19 mouse cellular contexts compared by ENCODE assay signal in genomic region chr7:83432843-83433242, GRCm38 (mm10).
A peak's percentile ranks its signal among the peaks of the same experiment; 100 is the strongest.
DNase-seq lines count a peak whose midpoint lies in the region; ATAC-seq and TF ChIP-seq lines count a peak whose summit lies in the region.
"Had no signal": no experiment of that assay in that cellular context is flagged by ENCODE, and none has a peak within 500 bp of the region (broad histone marks: within the 10 kb centered on the region; RNA-seq: fewer than 3 reads in every experiment).

No protein-coding gene starts in this region.

- H3K27ac ChIP-seq in kidney, adult 2 months (ENCODE audit: insufficient read depth, low read depth, low read length) = no peak overlapping the region
- no peak overlapping the region for H3K27ac ChIP-seq in kidney, postnatal 0 days
- no peak overlapping the region for H3K27ac ChIP-seq in lung, postnatal 0 days (ENCODE audit: low read length)
- H3K27ac ChIP-seq: embryonic facial prominence, embryonic 15.5 days; forebrain, embryonic 10.5 days; gastrocnemius, adult 2 months had no signal

- ATAC-seq in kidney, postnatal 0 days (replicated peaks; ENCODE audit: low FRiP score, low read depth) = no peak
- peak; percentile 19; the same call in 1 of the 2 replicates for ATAC-seq in lung, postnatal 0 days
- ATAC-seq: forebrain, embryonic 14.5 days had no signal

- H3K4me1 ChIP-seq in kidney, adult 2 months (ENCODE audit: control insufficient read depth, insufficient read depth, low read length) = no peaks in the 10 kb centered on the region
- peaks cover 3% of the 10 kb centered on the region; the same call in 1 of the 2 replicates for H3K4me1 ChIP-seq in kidney, postnatal 0 days (replicated peaks; ENCODE audit: insufficient read depth, low read length)
- H3K4me1 ChIP-seq in lung, postnatal 0 days (ENCODE audit: insufficient read depth, low read depth, low read length) = 0 out of 2 replicates have a peak, but pooled peaks cover 3% of the 10 kb centered on the region
- H3K4me1 ChIP-seq: embryonic facial prominence, embryonic 15.5 days had no signal

- no peak for TF ChIP-seq EP300 in lung, postnatal 0 days (IDR thresholded peaks at IDR 0.05)

- 76% methylated on average over 1 of the region's 1 CpGs for WGBS in kidney, adult 2 months
- 75% methylated on average over 1 of the region's 1 CpGs for WGBS in kidney, postnatal 0 days
- 47% methylated on average over 1 of the region's 1 CpGs for WGBS in lung, postnatal 0 days

- no peak for TF ChIP-seq POLR2A in kidney, adult 2 months (IDR thresholded peaks at IDR 0.05; ENCODE audit: low read depth, low read length)

- TF ChIP-seq CTCF in kidney, adult 2 months (conservative IDR thresholded peaks at IDR 0.05; ENCODE audit: insufficient read depth, insufficient read length, low read depth, low read length) = no peak
- TF ChIP-seq CTCF in kidney, postnatal 0 days (IDR thresholded peaks at IDR 0.05; ENCODE audit: low read depth) = no peak
- TF ChIP-seq CTCF in lung, postnatal 0 days (IDR thresholded peaks at IDR 0.05) = no peak

- no peaks in the 10 kb centered on the region for H3K27me3 ChIP-seq in kidney, adult 2 months (replicated peaks; ENCODE audit: control insufficient read depth, insufficient read depth, low read length)
- H3K27me3 ChIP-seq in kidney, postnatal 0 days (ENCODE audit: insufficient read depth, low read length) = no peaks in the 10 kb centered on the region
- H3K27me3 ChIP-seq in lung, postnatal 0 days (replicated peaks; ENCODE audit: insufficient read depth, low read length) = no peaks in the 10 kb centered on the region
- H3K27me3 ChIP-seq: embryonic facial prominence, embryonic 15.5 days; heart, embryonic 12.5 days had no signal

- H3K4me2 ChIP-seq in kidney, postnatal 0 days (ENCODE audit: low read length) = no peak overlapping the region
- H3K4me2 ChIP-seq in lung, postnatal 0 days (replicated peaks; ENCODE audit: low read depth, low read length) = no peak overlapping the region
- H3K4me2 ChIP-seq: embryonic facial prominence, embryonic 15.5 days; heart, embryonic 12.5 days had no signal

- DNase-seq in kidney, adult 2 months = peak; percentile 12
- no peak for DNase-seq in kidney, postnatal 36 days
- peak; percentile 59 for DNase-seq in kidney, postnatal 0 days (ENCODE audit: low spot score)
- no peak for DNase-seq in kidney, postnatal 10 days
- no peak for DNase-seq in lung, postnatal 0 days (ENCODE audit: low spot score)
- DNase-seq in lung, postnatal 36 days = no peak
- DNase-seq in layer of hippocampus, adult 9-10 months (ENCODE audit: low spot score) = no peak
- DNase-seq: adrenal gland, postnatal 10 days; cerebellum, adult 11 months; cerebellum, adult 8-10 months; cerebellum, postnatal 14 days; embryo, embryonic 11 days; gastrocnemius, adult 2 months; gastrocnemius, postnatal 25 days had no signal

- no peak overlapping the region for H3K4me3 ChIP-seq in kidney, adult 2 months (ENCODE audit: insufficient read depth, low read depth, low read length)
- H3K4me3 ChIP-seq in kidney, postnatal 0 days (replicated peaks; ENCODE audit: low read depth, low read length) = no peak overlapping the region
- no peak overlapping the region for H3K4me3 ChIP-seq in lung, postnatal 0 days (ENCODE audit: low read depth, low read length)
- H3K4me3 ChIP-seq: embryonic facial prominence, embryonic 15.5 days; erythroblast, embryonic 14.5 days; forebrain, embryonic 10.5 days; gastrocnemius, adult 2 months; heart, embryonic 12.5 days had no signal

- H3K36me3 ChIP-seq in kidney, adult 2 months (ENCODE audit: control insufficient read depth, insufficient read depth, low read length) = no peaks in the 10 kb centered on the region
- no peaks in the 10 kb centered on the region for H3K36me3 ChIP-seq in kidney, postnatal 0 days (ENCODE audit: insufficient read depth, low read length)
- no peaks in the 10 kb centered on the region for H3K36me3 ChIP-seq in lung, postnatal 0 days (ENCODE audit: insufficient read depth, low read length)
- H3K36me3 ChIP-seq: embryonic facial prominence, embryonic 15.5 days; forebrain, embryonic 10.5 days; heart, embryonic 12.5 days had no signal

- no peaks in the 10 kb centered on the region for H3K9me3 ChIP-seq in kidney, postnatal 0 days (replicated peaks; ENCODE audit: low read length)
- H3K9me3 ChIP-seq in lung, postnatal 0 days (ENCODE audit: low read length) = no peaks in the 10 kb centered on the region
- H3K9me3 ChIP-seq: embryonic facial prominence, embryonic 15.5 days; forebrain, embryonic 10.5 days; heart, embryonic 12.5 days had no signal

- H3K9ac ChIP-seq in kidney, postnatal 0 days (ENCODE audit: low read depth, low read length) = no peak overlapping the region
- no peak overlapping the region for H3K9ac ChIP-seq in lung, postnatal 0 days (replicated peaks; ENCODE audit: low read depth)
- H3K9ac ChIP-seq: embryonic facial prominence, embryonic 15.5 days; heart, embryonic 12.5 days had no signal

Comparison
In these comparisons a context has a peak if more than half of its experiments do, and no peak if none do; other contexts are left out.
1. DNase-seq: peak in kidney, adult 2 months (single experiment) and kidney, postnatal 0 days (single experiment); none in kidney, postnatal 36 days (0 of 2), kidney, postnatal 10 days (single experiment), lung, postnatal 0 days (single experiment), lung, postnatal 36 days (single experiment) and layer of hippocampus, adult 9-10 months (single experiment).